Mouse (Mus musculus): Measurements from ENCODE around the gene Itprid1.

Gene Itprid1

GRCm38 (mm10) chr6:55836650-55837320, at the start of gene Itprid1:
Gene Itprid1, plus strand, starts transcription at chr6:55836895.
- DNase-seq (ENCODE audit: low read depth in 1 of 2, low spot score in 2 of 2): no peak

DNA sequence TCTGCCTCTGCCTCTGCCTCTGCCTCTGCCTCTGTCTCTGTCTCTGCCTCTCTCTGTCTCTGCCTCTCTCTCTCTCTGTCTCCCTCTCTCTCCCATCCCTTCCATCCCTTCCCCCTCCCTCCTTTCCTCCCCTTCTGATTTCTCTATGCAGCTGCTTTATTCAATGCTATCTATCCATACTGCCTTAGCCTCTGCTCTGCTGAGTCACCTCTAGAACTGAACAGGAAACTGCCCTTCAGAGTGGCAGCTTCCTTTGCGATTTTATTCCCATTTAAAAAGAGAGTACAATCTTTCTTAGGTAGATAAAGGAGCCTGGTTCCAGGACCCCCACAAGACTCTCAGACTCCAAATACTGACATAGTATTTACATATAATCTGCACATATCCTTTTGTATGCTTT, 47.1 kb upstream of the Itprid1 start:
- no peak for DNase-seq (ENCODE audit: low read depth in 1 of 2, low spot score in 2 of 2)

GRCm38 (mm10) chr6:55791852-55792496, 44.7 kb upstream of the Itprid1 start:
- no peak for DNase-seq (ENCODE audit: low read depth in 1 of 2, low spot score in 2 of 2)

GRCm38 (mm10) chr6:55792536-55792935, 44.2 kb upstream of the Itprid1 start:
- DNase-seq (ENCODE audit: low read depth in 1 of 2, low spot score in 2 of 2): no peak

GRCm38 (mm10) chr6:55802686-55803085, 34.0 kb upstream of the Itprid1 start:
- DNase-seq (ENCODE audit: low read depth in 1 of 2, low spot score in 2 of 2): no peak

GRCm38 (mm10) chr6:55803357-55803756, 33.3 kb upstream of the Itprid1 start:
- no peak for DNase-seq (ENCODE audit: low read depth in 1 of 2, low spot score in 2 of 2)

DNA sequence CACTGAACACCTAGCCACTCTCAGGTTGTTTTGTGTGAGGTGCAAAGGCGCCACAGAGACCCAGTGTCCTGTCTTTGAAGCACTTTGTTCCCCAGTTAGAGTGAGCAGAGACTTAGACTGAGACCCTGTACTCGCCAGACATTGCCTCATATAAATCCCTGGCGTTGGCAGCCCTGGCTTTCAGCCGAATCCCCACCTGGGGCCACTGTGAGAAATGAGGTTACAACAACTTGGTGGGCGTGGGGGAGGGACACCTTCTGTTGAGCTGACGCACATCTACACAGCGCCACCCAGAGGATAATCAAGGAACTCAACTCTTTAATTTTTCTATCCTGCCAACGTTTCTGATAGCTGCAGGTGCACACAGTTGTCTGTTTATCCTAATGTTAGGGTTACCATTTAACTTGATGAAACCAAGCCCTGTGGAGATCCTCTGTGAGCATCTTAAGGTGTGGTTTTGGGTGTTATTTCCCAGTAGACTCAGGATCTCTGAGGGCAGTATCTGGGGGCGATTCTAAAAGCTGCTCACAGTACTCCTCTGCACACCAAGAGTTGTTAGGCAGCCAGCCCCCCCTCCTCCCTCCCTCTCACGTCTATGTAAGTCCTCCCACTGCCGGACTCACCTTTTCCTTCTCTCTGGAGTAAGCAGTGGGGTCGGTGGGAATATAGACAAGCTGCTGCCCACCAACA, 32.6 kb upstream of the Itprid1 start:
- DNase-seq (ENCODE audit: low read depth in 1 of 2, low spot score in 2 of 2): no peak

GRCm38 (mm10) chr6:55804681-55805000, 32.1 kb upstream of the Itprid1 start:
- no peak for DNase-seq (ENCODE audit: low read depth in 1 of 2, low spot score in 2 of 2)

GRCm38 (mm10) chr6:55805291-55806137, 31.2 kb upstream of the Itprid1 start:
- DNase-seq (ENCODE audit: low read depth in 1 of 2, low spot score in 2 of 2): no peak

DNA sequence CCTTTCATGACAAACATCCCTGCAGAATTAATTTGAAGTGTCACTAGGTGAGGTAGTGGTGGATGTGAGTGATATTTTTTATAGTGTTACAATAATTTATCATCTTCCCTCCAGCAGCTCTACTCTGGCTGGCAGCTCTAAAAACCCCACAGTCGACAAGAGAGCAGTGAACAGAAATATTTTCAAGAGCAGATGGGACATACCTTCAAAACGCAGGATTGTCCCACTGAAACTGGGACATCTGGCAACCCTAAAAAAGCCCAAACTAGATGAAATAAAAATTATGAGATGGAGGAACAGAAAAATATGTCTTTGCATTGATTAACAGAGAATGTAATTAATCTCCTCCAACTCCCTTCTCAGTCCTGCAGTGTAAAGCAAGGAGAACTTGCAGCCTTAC, 30.2 kb upstream of the Itprid1 start:
- no peak for DNase-seq (ENCODE audit: low read depth in 1 of 2, low spot score in 2 of 2)

DNA sequence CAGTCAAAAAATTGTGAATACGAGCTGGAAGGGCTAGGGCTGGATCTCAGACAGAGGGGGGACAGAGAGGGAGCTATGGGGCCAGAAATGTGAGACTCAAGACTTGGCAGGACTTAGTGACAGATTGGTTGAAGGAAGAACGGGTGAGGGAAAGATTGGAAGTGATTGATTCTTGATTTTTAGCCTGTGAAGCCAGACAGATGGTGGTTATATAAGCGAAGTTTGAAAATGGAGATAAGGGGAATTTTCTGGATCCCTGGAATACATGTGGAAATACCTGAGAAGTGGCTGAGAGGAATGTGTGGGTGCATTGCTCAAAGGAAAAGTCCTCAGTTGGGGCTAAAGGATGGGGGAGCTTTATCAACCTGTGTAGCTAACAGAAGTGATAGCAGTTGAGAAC, 28.0 kb upstream of the Itprid1 start:
- no peak for DNase-seq (ENCODE audit: low read depth in 1 of 2, low spot score in 2 of 2)

DNA sequence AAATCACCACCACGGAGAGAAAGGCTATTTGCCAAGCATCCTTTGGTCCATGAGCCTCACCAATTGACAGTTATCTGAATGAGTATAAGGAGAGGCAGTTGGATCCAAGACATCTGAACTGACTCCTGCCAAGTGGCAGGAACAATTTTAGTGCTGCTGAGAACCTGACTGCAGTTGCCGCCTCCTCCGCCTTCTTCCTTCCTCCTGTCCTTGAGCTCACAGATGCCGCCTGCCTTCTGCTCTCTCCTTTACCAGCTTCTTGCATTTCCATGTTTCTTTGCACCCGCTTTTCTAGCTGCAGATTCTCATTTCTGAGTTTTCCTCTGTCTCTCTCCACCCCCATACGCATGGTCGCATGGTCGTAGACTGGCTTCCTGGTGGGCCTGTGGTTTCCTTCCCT, 25.5 kb upstream of the Itprid1 start:
- DNase-seq (ENCODE audit: low read depth in 1 of 2, low spot score in 2 of 2): no peak

- DNase-seq (ENCODE audit: low read depth in 1 of 2, low spot score in 2 of 2): no peak
Measured at GRCm38 (mm10) chr6:55812353-55812752, 24.3 kb upstream of the Itprid1 start.

GRCm38 (mm10) chr6:55814184-55814926, 22.3 kb upstream of the Itprid1 start:
- DNase-seq (ENCODE audit: low read depth in 1 of 2, low spot score in 2 of 2): no peak

- DNase-seq (ENCODE audit: low read depth in 1 of 2, low spot score in 2 of 2): no peak
Measured at GRCm38 (mm10) chr6:55816911-55817310, 19.8 kb upstream of the Itprid1 start.

DNA sequence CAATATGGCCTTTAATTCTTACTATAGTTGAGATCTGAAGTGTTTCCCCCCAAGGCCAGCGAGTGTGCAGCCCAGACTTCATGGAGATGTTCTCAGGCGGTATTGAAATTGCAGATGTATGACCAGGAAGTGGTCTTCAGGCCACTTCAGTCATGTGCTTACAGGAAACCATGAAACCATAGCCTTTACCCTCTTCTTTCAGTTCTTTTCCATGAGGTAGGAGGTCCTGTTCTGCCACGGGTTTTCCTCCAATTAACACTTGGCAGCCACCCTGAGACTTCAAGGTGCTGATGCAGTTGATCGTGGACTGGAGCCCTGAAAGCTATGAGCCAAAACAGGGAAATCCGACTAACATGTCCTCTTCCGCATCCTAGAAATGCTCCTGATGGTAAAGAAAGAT, 7.0 kb upstream of the Itprid1 start:
- DNase-seq (ENCODE audit: low read depth in 1 of 2, low spot score in 2 of 2): no peak

DNA sequence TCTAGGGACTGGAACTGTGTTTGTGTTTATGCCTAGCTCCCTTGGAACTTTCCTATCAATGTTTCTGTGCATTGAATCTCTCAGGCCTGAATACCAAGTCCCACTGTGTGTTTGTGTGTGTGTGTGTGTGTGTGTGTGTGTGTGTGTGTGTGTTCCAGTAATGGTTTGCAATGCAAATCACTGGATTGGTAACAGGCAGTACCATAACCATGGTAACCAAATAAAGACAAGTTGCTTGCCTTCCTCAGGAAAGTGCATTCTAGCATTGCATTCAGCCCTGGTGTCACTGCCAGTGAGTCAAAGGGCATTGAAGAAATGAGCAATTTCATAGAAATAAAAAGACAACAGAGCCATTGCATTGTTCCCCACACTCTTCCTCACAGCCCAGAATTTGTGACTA, 15.9 kb downstream of the Itprid1 start:
- no peak for DNase-seq (ENCODE audit: low read depth in 1 of 2, low spot score in 2 of 2)

GRCm38 (mm10) chr6:55856085-55856484, 19.4 kb downstream of the Itprid1 start:
- no peak for DNase-seq (ENCODE audit: low read depth in 1 of 2, low spot score in 2 of 2)

DNA sequence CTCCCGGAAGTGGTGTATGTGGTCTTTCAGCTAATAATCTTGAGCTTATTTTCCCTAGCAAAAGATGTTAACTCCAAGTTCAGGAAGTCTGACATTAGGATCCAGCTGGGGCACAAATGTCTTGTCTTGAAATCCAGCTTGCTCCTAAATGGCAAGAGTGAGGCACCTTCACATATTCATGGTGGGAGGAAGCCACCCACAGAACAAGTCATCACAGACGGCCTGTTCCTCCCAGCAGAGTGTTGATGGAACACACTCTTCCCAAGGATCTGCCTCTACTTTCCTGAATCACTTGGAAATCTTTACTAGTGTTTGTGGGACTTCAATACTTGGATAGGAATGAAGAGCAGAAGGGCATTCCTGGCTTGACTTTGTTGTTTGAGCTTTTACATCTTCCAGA, 28.5 kb downstream of the Itprid1 start:
- no peak for DNase-seq (ENCODE audit: low read depth in 1 of 2, low spot score in 2 of 2)

DNA sequence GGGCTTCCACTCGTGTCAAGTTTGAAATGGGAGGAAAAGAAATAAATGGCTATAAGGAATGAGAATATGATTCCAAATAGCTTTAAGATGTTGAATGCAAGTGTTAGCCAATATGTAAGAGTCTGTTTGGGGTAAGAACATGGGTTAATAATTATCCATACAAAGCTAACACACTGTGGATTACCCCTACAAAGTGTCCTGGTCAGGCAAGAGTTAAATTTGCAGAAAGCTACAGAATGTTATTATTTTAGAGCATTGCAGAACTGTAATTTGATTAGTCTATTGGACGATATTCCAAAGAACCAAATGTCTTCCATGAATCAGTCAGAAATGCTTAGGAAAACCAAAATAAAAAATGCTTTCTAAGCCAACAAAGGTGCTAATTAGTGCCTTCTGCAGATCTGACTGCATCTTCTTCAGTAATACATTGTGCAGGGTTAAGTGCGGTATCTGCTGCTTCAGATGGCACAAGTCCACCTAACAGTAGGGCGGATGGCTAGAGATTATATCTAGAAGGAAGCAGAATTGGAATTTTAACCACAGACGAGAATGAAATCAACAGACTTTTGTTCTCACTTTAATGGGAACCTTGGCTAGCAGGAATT, 42.8 kb downstream of the Itprid1 start:
- DNase-seq (ENCODE audit: low read depth in 1 of 2, low spot score in 2 of 2): no peak

DNA sequence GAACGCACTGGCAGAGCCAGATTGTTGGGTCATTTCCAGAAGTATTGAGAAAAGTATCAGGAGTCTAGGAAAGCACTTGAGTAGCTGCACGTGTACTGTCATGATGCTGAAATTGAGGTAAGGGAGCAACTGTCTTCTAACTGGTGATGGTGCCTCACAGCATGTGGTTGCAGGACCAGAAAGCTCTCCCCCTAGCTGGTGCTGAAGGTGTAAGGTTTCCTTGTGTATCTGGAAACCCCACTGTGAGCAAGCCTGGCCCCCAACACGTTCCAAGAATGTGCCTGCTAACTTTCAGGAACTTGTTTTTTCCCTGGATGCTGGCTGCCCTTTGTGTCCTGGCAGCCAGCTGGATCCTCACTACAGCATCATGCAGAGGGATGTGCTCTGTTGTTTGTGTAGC, 44.2 kb downstream of the Itprid1 start:
- DNase-seq (ENCODE audit: low read depth in 1 of 2, low spot score in 2 of 2): no peak
